Mouse (Mus musculus) bone marrow macrophage, adult 2 months (primary cell): ENCODE results near the gene Lman2.

Source experiments
- CTCF ChIP-seq: IDR thresholded peaks from 2 replicates; pipeline ENCODE4 v1.5.1; 2012; ENCODE audit warnings: low read depth, mild to moderate bottlenecking, low read length, moderate library complexity
- POLR2A ChIP-seq: IDR thresholded peaks from 2 replicates; pipeline ENCODE4 v1.6.1; 2012; ENCODE audit warnings: mild to moderate bottlenecking, low read depth, low read length, borderline replicate concordance

DNA sequence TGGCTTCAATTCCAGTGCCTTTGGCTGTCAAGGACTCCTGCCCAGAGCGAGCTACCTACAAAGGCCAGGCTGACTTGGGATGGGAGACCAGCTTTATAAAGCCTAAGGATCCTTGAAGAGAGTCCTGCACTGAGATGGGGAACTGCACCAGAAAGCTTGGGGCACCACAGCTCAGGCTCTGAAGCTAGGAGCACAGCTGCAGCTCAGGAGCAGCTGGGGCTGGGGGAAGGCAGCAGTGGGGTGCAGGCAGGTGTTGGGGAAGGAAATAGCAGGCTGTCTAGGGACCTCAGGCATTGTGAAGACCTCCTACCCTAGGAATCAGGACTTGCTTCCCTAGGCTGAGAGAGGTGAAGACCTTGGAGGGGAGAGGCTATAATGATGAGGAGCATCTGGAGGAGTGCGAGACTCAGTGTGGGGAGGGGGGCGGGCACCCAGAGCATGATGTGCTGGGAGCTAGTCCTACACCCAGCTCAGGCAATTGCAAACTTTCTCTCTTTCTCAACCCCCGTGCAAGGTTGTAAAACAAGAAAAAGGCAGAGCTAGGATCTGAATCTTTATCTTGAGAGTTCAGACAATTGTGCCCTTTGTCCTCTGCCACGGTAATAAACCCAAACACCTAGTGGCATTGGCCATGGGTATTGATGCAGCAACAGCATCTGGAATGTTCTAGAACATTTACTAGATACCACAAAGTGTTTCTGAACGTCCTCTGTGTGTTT is 11.8 kb upstream of the Lman2 start:
- TF ChIP-seq POLR2A, result no peak
- no peak for TF ChIP-seq CTCF
